In genomic region chr2:13169962-13170361, GRCm38 (mm10) we compare ENCODE assay signal across 27 mouse cellular contexts.
"Had no signal": no experiment of that assay in that cellular context is flagged by ENCODE, and none has a peak within 500 bp of the region (broad histone marks: within the 10 kb centered on the region; RNA-seq: fewer than 3 reads in every experiment).

No protein-coding gene starts in this region.

- H3K36me3 ChIP-seq: hindbrain, embryonic 10.5 days; hindbrain, embryonic 12.5 days; limb, embryonic 10.5 days; liver, embryonic 13.5 days had no signal

- H3K9ac ChIP-seq: heart, embryonic 13.5 days; heart, embryonic 15.5 days; hindbrain, embryonic 12.5 days; hindbrain, embryonic 14.5 days; kidney, embryonic 15.5 days; limb, embryonic 12.5 days; liver, embryonic 13.5 days had no signal

- H3K4me2 ChIP-seq: heart, embryonic 11.5 days; heart, embryonic 13.5 days; heart, embryonic 15.5 days; hindbrain, embryonic 12.5 days; hindbrain, embryonic 14.5 days; kidney, embryonic 15.5 days; limb, embryonic 12.5 days; liver, embryonic 11.5 days; liver, embryonic 13.5 days had no signal

- H3K27me3 ChIP-seq: heart, embryonic 13.5 days; heart, embryonic 15.5 days; hindbrain, embryonic 12.5 days; kidney, embryonic 15.5 days; limb, embryonic 12.5 days; liver, embryonic 13.5 days had no signal

- H3K4me1 ChIP-seq: heart, embryonic 13.5 days; heart, embryonic 15.5 days; limb, embryonic 10.5 days; limb, embryonic 12.5 days; liver, embryonic 13.5 days had no signal

- H3K27ac ChIP-seq: heart, adult 2 months; heart, embryonic 13.5 days; heart, embryonic 15.5 days; hindbrain, embryonic 10.5 days; hindbrain, embryonic 12.5 days; hindbrain, embryonic 14.5 days; kidney, embryonic 15.5 days; kidney, postnatal 0 days; limb, embryonic 10.5 days; limb, embryonic 12.5 days; liver, embryonic 13.5 days had no signal

- ATAC-seq: hindbrain, embryonic 16.5 days; intestine, embryonic 16.5 days had no signal

- DNase-seq: gastrocnemius, postnatal 14 days; gastrocnemius, postnatal 36 days; heart, adult 2 months; heart, postnatal 14 days; heart, postnatal 4 days; kidney, adult 11 months; kidney, adult 2 months; kidney, adult 9 months; kidney, postnatal 14 days; kidney, postnatal 36 days; layer of hippocampus, adult 9-11 months; layer of hippocampus, postnatal 36 days; liver; liver, embryonic 13.5 days had no signal

- H3K9me3 ChIP-seq: heart, embryonic 13.5 days; heart, embryonic 15.5 days; hindbrain, embryonic 10.5 days; hindbrain, embryonic 12.5 days; kidney, embryonic 15.5 days; limb, embryonic 10.5 days; limb, embryonic 12.5 days; liver, embryonic 13.5 days had no signal

- H3K4me3 ChIP-seq: heart, adult 2 months; heart, embryonic 13.5 days; heart, embryonic 15.5 days; hindbrain, embryonic 10.5 days; hindbrain, embryonic 12.5 days; kidney, embryonic 15.5 days; limb, embryonic 10.5 days; limb, embryonic 12.5 days; liver, embryonic 13.5 days had no signal
